Mouse (Mus musculus): ENCODE results near the gene Phldb3.

Phldb3 gene

DNA sequence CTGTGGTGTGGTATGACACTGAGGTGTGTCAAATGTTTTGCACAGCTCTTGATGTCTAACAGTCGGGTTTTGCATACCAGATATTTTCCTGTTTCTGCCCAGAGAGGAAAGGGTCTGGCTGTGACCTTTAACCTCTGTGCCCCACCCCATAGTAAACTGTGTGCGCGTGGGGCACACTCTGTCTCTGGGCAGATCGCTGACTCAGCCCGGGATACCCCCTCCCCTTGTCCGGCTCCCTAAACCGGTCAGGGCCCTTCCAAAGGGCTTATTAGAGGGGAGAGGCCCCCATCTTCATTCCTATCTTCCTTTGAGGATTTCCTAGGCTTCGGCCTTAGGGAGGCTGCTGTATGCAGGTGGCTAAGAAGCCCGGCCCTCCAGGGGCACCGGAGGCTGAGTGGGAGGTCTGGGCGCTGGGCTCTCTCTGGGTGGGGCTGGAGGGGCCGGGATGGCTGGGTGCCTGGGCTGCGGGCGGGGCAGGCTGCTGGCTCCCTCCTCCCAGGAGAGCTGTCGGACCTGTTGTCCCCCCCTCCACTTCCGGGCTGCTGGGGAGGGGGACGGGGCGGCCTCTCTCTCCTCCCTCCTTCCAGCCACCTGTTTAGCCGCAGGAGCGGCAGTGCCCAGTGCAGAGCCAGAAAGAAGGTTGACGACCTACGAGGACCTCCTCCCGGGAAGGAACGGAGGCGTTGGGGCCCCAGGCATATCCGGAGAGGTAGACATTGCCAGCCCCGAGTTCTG lies at the start of gene Phldb3:
Gene Phldb3 (plus strand): TSS at position 620 of the 735 bp plus-strand sequence.
- DNase-seq (ENCODE audit: low spot score in 2 of 2): no peak

DNA sequence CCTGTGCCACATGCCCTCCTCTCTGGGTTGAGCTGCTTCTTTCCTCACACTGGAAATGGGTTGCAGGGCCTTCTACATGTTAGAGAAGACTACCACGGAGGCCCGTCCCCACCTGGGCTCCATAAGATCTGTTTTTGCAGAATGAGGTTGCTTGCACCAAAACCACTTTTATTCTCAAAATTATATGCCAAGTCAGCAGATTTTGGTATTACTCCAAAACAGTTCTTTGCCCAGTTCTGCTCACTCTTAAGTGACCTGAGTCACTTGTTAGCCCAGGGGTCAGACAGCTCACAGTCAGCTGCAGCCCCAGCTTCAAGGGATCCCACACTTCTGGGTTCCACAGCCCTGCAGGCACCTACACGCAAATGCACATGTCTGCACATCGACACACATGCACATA lies 49.1 kb upstream of the Phldb3 start:
- DNase-seq (ENCODE audit: low spot score in 2 of 2): no peak

DNA sequence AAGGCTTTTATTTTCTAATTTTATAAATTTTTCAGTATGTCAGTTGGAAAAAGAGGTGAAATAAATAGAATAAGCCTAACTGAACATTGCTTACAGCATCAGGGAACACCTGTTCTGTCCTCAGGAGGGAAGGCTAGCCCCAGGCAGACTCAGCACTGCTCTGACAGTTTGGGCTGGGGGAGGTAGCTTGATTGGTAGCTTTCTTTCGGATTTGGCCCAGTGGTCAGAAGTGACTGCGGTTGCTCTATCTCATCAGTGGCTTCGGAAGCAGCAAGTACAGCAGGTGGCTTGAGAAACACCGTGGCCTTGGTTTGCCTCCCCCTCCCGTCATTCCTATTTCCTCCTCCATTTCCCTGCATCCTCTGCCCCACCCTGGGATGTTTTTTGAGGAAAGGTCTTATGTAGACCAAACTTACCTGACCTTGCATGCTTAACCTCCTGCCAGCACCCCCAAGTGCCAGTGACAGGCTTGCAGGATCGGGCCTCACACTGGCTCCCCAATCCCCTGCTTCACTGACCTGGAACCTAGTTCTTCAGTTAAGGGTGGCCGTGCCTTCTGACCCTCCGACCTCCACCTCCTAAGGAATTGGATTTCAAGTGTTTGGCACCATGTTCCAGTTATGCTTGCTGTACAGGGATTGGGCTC lies 47.2 kb upstream of the Phldb3 start:
- no peak for DNase-seq (ENCODE audit: low spot score in 2 of 2)

DNA sequence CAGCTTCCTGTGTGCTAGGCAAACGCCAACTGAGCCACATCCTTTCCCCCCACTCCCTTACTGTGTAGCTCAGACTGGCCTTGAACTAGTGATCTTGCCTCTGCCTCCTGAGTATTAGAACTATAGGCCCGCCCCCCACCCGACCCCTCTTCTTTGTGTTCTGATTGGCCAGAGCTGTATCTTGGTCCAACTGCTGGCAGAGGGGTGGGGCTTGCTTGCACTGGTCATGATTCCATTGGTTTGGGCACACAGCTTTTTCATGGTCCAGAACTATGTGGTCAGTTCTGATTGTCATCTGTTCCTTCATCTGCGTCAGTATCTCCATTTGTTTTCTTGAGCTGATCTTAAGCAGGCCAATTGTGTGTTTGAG lies 46.7 kb upstream of the Phldb3 start:
- no peak for DNase-seq (ENCODE audit: low spot score in 2 of 2)

DNA sequence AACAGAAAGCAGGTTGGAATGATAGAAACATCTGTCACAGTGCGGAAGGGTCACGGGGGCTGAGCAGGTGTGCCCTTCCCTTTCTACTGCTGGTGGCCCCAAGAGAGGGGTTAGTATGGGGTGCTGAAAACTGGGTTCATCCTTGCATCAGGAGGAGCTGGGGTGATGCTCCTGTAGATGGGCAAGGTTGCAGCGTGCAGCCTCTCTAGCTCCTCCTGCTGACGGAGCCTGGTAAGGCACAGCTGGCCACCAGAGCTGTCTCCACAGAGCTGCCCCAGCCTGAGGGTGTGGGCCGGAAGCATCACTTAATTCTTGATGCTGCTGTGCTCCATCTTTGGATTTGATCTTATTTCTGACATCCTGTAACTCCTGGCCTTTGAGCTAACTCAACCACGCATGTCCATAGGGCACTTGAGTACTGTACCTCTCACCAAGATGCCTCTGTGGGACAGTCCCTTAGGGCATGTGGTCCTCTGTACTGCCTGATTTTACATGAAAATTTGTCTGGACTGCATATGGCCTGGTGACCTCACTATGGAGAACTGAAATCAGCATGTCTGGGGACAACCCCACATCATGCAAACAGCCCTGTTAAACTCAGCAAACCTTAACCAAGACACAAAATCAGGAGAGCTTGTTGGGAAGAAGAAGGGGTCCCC lies 45.8 kb upstream of the Phldb3 start:
- peak; percentile 25 to 34 for DNase-seq (ENCODE audit: low spot score in 2 of 2)

DNA sequence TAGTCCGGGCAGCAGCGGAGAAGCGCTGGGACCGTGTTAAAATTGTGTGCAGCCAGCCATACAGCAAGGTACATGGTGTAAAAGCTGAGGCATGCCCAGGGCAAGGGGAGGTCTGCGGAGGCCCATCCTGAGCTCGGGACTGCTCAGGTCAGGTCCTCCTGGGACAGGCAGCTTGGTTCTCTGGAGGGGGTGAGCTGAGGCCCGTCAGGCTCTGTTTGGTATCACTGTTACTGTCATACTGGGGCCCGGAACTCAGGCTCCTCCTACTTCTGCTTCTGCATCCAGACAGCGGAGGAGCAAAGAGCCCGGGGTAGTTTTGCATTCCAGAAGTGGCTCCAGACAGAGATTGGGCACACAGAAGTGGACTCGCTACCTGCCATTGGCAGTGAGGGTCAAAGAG lies 44.9 kb upstream of the Phldb3 start:
- DNase-seq (ENCODE audit: low spot score in 2 of 2): no peak

DNA sequence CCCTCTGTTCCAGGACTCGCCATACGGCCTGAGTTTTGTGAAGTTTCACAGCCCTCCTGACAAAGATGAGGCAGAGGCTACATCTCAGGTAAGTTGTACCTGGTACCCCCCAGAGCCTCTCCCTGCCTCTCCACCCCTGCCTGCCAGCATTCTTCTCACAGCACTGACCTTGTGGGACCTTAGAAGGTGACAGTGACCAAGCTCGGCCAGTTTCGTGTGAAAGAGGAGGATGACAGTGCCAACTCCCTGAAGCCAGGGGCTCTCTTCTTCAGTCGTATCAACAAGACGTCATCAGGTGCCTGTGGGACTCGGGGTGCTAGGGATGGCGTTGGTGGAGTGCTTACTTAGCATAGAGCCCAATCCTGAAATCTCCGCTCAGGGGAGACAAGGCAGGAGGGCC lies 44.4 kb upstream of the Phldb3 start:
- DNase-seq (ENCODE audit: low spot score in 2 of 2): no peak

DNA sequence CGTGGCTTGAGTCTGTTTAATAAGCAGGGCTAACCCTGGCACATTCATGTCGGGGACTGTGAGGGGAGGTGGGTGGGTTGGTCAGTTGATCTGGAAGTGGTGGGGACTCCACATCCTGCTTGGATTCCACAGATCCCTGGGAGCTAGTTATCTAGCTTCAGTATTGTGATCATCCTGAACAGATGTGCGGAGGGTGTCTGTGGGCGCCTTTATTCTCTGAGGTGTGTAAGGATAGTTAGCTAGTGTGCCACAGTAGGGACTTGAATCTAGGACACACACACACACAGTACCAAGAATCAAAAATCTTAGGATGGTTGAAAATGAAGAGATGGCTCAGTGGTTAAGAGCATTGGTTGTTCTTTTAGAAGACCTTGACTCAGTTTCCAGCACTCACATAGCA lies 42.1 kb upstream of the Phldb3 start:
- no peak for DNase-seq (ENCODE audit: low spot score in 2 of 2)

DNA sequence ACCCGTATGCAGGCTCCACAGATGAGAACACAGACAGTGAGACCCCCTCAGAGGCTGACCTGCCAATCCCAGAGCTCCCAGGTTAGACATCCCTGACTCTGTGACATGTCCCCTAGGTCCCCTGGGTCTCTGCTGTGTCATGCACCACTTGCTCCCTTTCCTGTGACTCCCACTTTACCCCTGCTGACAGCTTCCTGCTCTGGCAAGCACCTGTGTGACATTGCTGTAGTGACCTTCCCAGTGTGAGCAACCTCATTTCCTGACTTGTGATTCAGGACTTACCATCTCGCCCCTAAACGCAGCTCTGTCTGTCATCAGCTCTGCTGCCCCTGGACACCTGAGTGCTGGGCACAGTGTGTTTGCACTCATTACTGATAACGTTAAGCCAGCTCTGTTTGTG lies 39.5 kb upstream of the Phldb3 start:
- no peak for DNase-seq (ENCODE audit: low spot score in 2 of 2)

DNA sequence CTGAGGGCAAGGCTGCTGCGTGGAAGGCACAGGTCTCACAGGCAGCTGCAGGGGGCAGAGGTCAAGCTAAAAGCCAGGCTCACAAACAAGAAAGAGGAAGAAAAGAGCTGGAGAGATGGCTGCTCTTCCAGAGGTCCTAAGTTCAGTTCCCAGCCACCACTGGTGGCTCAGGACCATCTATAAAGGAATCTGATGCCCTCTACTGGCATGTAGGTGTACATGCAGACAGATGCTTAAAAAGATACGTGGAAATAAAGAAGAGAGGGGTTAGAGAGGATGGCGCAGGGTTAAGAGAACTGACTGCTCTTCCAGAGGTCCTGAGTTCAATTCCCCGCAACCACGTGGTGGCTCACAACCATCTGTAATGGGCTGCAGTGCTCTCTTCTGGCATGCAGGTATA lies 38.1 kb upstream of the Phldb3 start:
- DNase-seq (ENCODE audit: low spot score in 2 of 2): no peak

DNA sequence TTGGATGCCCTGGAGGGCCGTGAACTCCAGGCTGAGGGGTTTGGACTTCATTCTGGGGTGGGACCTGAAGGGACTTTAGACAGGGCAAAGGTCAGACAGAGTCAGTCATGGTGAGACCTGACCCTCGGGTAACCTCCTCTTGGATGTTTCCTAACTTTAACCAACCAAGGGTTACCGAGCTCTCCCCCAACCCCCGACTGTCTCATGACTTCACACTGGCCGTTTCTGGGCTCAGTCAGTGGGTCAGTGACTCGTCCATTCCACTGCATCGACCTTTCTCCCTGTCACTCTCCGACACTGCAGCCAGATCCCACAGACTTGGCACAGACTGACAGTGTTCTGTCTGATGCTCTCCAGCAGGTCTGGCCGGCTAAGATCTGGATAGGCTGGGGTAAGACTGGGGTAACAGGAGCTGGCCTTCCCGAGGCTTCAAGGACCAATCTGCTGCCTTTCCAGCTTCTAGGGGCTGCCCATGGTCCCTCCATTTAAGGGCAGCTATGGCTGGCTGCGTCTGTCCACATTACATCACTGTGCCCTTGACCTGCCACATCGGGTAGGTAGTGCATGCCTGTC lies 36.3 kb upstream of the Phldb3 start:
- peak in 1 of 2 experiments; percentile 26 for DNase-seq (ENCODE audit: low spot score in 2 of 2)

DNA sequence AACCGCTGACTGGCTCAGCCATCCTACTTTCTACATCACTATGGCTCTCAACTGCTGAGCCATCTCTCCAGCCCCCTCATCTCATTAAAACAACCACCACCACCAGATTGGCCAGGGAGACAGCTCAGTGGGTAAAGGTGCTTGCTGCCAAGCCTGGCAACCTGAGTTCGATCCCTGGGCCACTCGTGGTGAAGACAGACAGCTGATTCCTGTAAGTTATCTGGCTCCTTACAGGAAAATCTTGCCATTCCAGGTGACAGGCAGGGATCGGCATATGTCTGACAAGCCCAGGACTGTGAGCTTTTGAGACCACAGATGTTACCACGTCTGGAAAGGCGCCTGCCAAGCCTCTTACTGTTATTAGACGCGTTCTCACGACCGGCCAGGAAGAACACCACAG lies 32.8 kb upstream of the Phldb3 start:
- DNase-seq (ENCODE audit: low spot score in 2 of 2): no peak

DNA sequence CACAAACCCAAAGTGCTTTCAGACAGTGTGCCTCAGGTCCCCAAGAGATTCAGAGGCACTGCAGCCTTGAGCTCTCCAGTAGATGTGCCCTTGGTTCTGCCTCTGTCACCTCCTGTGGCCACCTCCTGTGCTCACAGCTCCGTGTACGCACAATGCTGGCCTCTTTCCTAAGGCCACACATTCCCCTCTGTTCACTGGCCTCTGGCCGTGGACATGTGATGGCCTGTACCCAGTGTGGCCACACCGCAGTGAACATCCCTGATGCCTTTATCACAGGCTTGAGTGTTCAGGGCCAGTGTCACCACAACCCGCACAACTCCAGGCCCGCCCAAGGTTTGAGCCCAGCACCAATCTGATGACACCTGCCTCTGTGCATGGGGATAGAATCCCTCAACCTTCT lies 25.7 kb upstream of the Phldb3 start:
- no peak for DNase-seq (ENCODE audit: low spot score in 2 of 2)

DNA sequence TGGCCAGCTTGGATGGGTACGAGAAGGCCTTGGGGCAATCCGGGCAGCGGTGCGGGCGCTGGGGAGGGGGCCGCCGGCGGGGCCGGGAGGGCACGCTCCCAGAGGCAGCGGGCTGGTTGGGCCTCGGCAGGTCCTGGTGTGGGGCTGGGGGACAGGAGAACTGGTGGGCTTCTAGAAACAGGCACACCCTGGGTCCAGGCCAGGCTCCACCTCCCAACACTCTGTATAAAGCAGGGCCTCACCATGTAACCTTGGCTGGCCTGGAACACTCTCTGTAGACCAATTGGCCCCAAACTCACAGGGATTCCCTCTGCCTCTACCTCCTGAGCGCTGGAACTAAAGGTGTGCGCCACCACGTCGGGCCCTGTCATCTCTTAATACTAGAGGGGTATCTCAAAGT lies 24.6 kb upstream of the Phldb3 start:
- DNase-seq (ENCODE audit: low spot score in 2 of 2): no peak

DNA sequence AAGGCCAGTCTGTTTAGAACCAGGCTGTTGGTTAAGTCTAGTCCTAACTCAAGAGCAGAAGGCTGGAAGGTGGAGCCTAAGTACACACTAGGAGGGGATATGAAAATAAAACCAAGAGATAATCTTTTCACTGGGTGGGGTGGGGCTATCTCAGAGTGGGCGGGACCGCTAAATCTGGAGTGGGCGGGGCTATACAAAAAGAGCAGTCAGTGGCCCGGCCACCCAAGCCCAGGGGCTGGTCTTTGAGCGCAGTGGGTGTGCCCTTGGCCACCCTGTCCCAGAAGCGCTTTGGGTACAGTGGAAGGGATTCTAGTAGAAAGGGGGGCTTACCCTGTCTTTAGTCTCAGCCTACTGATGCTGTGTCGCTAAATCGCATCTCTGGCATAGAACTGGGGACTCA lies 23.7 kb upstream of the Phldb3 start:
- no peak for DNase-seq (ENCODE audit: low spot score in 2 of 2)

DNA sequence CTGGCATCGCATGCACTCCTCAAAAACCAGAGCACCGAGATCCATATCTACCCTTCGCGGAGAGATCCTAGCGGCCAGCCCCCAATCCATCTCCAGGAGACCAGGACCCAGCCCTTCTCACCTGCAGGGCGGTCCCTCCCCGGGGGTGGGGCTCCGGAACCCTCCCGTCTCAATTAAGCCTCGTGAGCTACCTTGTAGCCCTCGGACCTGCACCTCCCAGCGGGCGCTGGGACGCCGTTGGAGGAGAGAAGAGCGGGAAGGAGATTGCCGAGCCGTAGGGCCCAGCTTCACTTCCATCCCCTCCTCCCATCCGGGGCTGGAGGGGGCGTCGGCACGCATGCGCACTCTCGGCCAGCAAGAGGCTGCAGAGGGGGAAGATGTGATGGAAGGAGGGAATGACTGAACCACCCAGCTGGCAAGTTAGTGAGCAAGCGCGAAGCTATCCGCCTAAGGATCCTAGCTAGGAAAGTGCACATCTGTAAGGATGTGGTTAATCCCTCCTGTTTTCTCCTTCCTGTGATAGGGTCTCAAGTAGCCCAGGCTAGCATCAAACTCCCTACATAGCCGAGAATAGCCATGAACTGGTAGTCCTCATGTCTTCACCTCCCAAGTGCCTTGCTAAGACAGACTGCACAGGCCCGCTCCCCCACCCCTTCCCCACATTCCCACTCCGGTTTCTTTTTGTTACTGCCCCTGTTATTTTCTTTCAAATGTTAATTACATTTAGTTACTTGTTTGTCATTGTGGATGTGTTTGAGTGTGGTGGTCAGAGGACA lies 23.0 kb upstream of the Phldb3 start, which contains the start of the genes Ethe1 and Zfp575:
Gene Ethe1 (plus strand): TSS at position 214 of the 776 bp plus-strand sequence.
Gene Zfp575 (minus strand): TSS at position 312 of the 776 bp plus-strand sequence.
- DNase-seq (ENCODE audit: low spot score in 2 of 2): no peak

DNA sequence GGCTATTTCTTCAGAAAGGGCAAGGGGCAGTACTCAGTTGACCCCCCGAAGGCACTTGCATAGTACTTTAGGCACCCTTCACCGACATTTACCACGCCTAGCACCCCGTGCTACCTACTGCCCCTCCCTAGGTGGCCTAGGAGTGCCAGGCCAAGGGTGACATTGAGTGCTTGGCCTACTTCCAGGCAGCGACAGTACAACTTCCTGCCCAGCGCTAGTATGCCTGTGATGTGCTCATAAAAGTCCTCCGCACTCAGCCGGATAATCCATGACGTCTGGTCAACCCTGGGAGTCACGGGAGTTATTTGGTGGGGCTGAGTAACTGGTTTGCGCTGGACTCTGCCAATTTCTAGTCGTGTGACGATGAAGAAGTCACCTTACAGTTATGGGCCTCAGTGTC lies 22.2 kb upstream of the Phldb3 start:
- DNase-seq (ENCODE audit: low spot score in 2 of 2): peak in 1 of 2 experiments; percentile 44

DNA sequence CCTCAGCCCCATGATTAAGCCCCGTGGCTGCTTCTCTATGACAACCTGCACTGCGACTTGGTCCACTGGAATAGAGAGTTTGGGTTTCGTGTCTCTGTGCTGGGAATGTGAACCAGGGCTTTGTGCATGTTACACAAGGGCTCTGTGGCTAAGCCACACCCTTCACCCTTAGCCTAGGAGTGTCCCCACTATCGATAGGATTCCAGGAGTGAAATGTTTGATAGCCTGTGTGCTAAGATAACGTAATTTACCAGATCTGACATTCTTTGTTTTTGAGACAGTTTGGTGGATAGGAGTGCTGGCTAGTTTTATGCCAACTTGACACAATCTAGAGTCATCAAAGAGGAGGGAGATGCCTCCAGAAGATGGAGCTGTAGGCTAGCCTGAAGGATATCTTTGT lies 18.8 kb upstream of the Phldb3 start:
- DNase-seq (ENCODE audit: low spot score in 2 of 2): no peak

DNA sequence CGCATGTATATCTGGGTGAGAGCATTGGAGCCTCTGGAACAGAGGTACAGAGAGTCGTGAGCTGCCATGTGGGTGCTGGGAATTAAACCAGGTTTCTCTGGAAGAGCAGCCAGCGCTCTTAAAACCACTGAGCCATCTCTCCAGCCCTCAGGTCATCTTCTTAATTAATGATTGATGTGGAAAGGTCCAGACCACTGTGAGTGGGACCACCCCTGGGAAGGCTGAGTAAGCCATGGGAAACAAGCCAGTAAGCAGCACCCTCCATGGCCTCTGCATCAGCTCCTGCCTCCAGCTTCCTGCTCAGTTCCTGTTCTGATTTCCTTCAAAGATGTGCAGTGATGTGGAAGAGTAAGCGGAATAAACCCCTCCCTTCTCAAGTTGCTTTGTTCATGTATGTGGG lies 18.4 kb upstream of the Phldb3 start:
- no peak for DNase-seq (ENCODE audit: low spot score in 2 of 2)

DNA sequence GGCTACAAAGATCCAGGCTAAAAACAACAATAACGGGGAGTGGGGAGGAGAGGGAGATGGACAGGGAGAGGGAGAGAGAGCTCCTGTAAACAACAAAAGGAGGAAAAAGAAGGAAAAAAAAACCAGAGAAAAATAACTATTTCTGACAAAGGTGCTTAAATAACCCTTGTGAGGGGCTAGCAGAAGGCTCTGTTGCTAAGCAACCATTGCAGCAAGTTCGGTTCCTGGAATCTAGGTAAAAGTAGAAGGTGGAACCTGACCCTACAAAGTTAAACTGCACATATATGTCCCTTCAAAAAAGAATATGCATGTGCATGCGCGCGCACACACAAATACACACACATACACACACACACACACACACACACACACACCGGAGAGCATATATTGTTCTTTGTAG lies 17.8 kb upstream of the Phldb3 start:
- no peak for DNase-seq (ENCODE audit: low spot score in 2 of 2)

DNA sequence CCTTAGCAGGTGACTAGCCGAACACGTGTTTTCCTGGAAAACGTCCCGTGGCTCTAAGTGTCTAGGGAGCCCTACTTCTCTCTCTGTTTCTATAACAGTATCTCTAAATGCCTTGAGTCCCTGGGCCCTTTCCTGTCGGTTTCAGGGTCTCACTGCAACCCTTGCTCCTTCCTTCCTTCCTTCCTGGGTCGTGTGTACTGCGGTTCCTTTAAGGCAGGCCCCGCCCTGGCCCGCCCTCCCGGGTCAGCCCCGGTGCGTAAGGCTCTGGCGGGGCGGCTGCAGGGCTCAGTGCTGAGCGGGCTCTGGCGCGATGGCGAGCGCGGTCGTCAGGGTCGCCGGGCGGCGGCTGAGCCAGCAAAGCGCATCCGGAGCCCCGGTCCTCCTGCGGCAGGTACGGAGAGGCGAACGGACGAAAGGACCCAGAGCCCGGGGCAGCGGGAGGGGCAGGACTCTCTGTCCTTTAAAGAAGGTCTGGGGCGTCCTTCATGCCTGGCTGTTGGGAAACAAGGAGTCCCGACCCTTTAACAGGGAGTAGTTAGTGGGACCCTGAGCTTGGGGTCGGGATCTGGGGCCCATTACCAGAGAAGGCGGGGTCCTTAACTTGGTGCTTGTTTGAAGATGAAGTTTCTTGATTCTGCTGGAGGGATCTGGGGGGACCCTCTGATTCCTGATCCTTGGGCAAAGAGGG lies 16.8 kb upstream of the Phldb3 start:
- peak; percentile 81 for DNase-seq (ENCODE audit: low spot score in 2 of 2)
